Mouse (Mus musculus) hindbrain, postnatal 0 days (tissue): ENCODE measurements around the gene Serp1. TPM values are rescaled to one million over a fixed set of nuclear protein-coding genes. Genes with fewer than 3 reads are reported as not detected.

ENCODE experiments used
- ATAC-seq: fragments of 200-750 bp; cut with Nextera tagmentation; 2 replicates; pipeline ENCODE4 v1.8.0; 2017; ENCODE audit warnings: mild to moderate bottlenecking, moderate TSS enrichment, moderate library complexity
- DNase-seq: peaks from one replicate; pipeline ENCODE4 v3.0.0-alpha.2; 2015; ENCODE audit warnings: low spot score
- H3K27ac ChIP-seq: fragments of 300-500 bp; sonication (generic); 2 replicates; pipeline ENCODE4 v1.5.1; 2014; ENCODE audit warnings: mild to moderate bottlenecking
- H3K27me3 ChIP-seq: fragments of 300-500 bp; sonication (generic); 2 replicates; pipeline ENCODE4 v1.6.1; 2014; ENCODE audit warnings: low read length, mixed read lengths; ENCODE audit not compliant: insufficient read depth
- H3K36me3 ChIP-seq: fragments of 300-500 bp; sonication (generic); 2 replicates; pipeline ENCODE4 v1.6.1; 2014; ENCODE audit warnings: low read length, mixed read lengths; ENCODE audit not compliant: insufficient read depth
- H3K4me1 ChIP-seq: fragments of 300-500 bp; sonication (generic); 2 replicates; pipeline ENCODE4 v1.6.1; 2014; ENCODE audit warnings: antibody characterized with exemption, low read length, mixed read lengths; ENCODE audit not compliant: insufficient read depth
- H3K4me2 ChIP-seq: fragments of 300-500 bp; sonication (generic); 2 replicates; pipeline ENCODE4 v1.6.1; 2014; ENCODE audit warnings: low read depth, mild to moderate bottlenecking, low read length, moderate library complexity, mixed read lengths
- H3K4me3 ChIP-seq: fragments of 300-500 bp; sonication (generic); 2 replicates; pipeline ENCODE4 v1.5.1; 2014; ENCODE audit warnings: low read length
- H3K9ac ChIP-seq: fragments of 300-500 bp; sonication (generic); replicated peaks from 2 replicates; pipeline ENCODE4 v1.6.1; 2014; ENCODE audit warnings: mild to moderate bottlenecking, low read length, moderate library complexity, mixed read lengths
- H3K9me3 ChIP-seq: fragments of 300-500 bp; sonication (generic); 2 replicates; pipeline ENCODE4 v1.6.1; 2016; ENCODE audit warnings: low read length, mixed read lengths
- CTCF ChIP-seq: IDR thresholded peaks from 2 replicates; pipeline ENCODE4 v1.5.1; 2016; ENCODE audit warnings: antibody characterized with exemption, control low read depth, low read depth
- WGBS: fragments of 180-500 bp; shearing (Covaris S2); extraction: QIAGEN DNeasy Blood & Tissue Kit; methylation state at CpG from one replicate; pipeline ENCODE4 v1.1.7; 2014; 5-methylcytosine and 5-hydroxymethylcytosine counted together
- polyA plus RNA-seq: library from polyadenylated mRNA; unstranded; fragments of >200 nt; fragmentation: Nextera tagmentation; extraction: Ambion mirVana; gene quantifications from 2 replicates; pipeline ENCODE4 v1.2.1, GENCODE M21; 2015
- total RNA-seq: library from RNA; depleted of rRNA; stranded (reverse); fragments of >200 nt; gene quantifications from 2 replicates; pipeline ENCODE4 v1.2.3, GENCODE M21; 2014; rRNA removed

Gene Serp1
- total RNA-seq, result 49.9 and 58.7 TPM in 2 replicates
- polyA plus RNA-seq, result 63.1 and 63.2 TPM in 2 replicates

GRCm38 (mm10) chr3:58525652-58526407, at the start of gene Serp1, which contains the start of gene Eif2a:
TSS of gene Serp1 (minus strand) at chr3:58525892.
TSS of gene Eif2a (plus strand) at chr3:58525821.
- Histone ChIP-seq H3K27ac (peak within 1 kb of the TSS; percentile 97), H3K4me3 (peak within 1 kb of the TSS; percentile 95), H3K27me3 (no peaks in the 10 kb centered on the region), H3K9me3 (no peaks in the 10 kb centered on the region), H3K36me3 (0 out of 2 replicates have a peak, but pooled peaks cover 4% of the 10 kb centered on the region), H3K4me2 (peak within 1 kb of the TSS; percentile 76), H3K9ac (peak within 1 kb of the TSS; percentile 97), H3K4me1 (peaks cover 7% of the 10 kb centered on the region)
- DNase-seq (peak; percentile 99), ATAC-seq (peak; percentile 99)
- under 1% methylated on average over 57 of the region's 57 CpGs for WGBS
- no peak for TF ChIP-seq CTCF

DNA sequence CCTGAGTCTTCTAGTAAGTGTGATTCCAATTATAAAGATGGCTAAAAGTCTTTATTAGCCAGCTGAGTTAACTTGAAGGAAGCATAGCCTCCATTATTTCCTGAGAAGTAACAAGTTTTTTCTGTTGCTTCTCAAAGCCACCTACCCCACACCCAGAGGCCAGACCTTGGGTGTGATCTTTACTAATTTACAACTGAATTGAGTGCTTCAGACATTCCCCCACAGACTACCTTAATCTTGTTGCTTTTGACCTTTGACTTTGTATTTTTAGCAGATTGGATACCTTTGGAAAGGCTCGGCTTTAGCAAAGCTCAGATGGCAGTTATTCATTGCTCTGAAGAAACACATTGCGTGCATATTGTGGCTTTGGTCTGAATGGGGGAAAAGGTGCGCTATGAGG, 45.1 kb upstream of the Serp1 start:
- Histone ChIP-seq H3K4me2 (no peak overlapping the region), H3K27me3 (no peaks in the 10 kb centered on the region), H3K27ac (no peak overlapping the region), H3K4me1 (no peaks in the 10 kb centered on the region), H3K9me3 (no peaks in the 10 kb centered on the region), H3K36me3 (no peaks in the 10 kb centered on the region), H3K4me3 (no peak overlapping the region), H3K9ac (no peak overlapping the region)
- 94% methylated on average over 3 of the region's 3 CpGs for WGBS
- no peak for ATAC-seq
- TF ChIP-seq CTCF, result no peak
- DNase-seq, result no peak

GRCm38 (mm10) chr3:58561437-58561836, 35.7 kb upstream of the Serp1 start:
- H3K36me3 ChIP-seq, result peaks cover 12% of the 10 kb centered on the region
- no peak for TF ChIP-seq CTCF
- H3K9me3 ChIP-seq, result no peaks in the 10 kb centered on the region
- H3K27ac ChIP-seq, result no peak overlapping the region
- no peaks in the 10 kb centered on the region for H3K27me3 ChIP-seq
- DNase-seq (no peak), ATAC-seq (no peak)
- H3K9ac ChIP-seq, result no peak overlapping the region
- no peaks in the 10 kb centered on the region for H3K4me1 ChIP-seq
- no peak overlapping the region for H3K4me3 ChIP-seq
- H3K4me2 ChIP-seq, result no peak overlapping the region
- 24% methylated on average over 2 of the region's 2 CpGs for WGBS

DNA sequence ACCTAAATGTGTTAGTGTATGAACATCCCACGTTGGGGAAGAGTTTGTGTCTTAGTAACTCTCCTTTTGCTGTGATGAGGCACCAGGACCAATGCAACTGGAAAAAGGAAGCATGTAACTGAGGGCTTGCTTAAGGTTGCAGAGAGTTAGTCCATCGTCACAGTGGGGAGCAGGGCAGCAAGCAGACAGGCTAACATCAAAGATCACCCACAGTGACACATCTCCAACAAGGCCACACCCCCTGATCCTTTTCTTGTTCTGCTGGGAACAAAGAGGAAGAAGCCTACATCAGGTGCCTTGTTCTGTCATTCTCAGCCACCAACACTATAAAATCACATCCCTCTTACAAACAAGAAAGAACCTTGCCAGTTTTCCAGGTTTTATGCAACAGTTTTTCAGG, 34.2 kb upstream of the Serp1 start:
- H3K27me3 ChIP-seq, result no peaks in the 10 kb centered on the region
- ATAC-seq, result no peak
- no peak overlapping the region for H3K4me2 ChIP-seq
- no peaks in the 10 kb centered on the region for H3K4me1 ChIP-seq
- H3K36me3 ChIP-seq, result peaks cover 26% of the 10 kb centered on the region
- no peak overlapping the region for H3K27ac ChIP-seq
- no peaks in the 10 kb centered on the region for H3K9me3 ChIP-seq
- TF ChIP-seq CTCF, result no peak
- no peak for DNase-seq
- WGBS, result 39% methylated on average over 2 of the region's 2 CpGs
- H3K4me3 ChIP-seq, result no peak overlapping the region
- H3K9ac ChIP-seq, result no peak overlapping the region

DNA sequence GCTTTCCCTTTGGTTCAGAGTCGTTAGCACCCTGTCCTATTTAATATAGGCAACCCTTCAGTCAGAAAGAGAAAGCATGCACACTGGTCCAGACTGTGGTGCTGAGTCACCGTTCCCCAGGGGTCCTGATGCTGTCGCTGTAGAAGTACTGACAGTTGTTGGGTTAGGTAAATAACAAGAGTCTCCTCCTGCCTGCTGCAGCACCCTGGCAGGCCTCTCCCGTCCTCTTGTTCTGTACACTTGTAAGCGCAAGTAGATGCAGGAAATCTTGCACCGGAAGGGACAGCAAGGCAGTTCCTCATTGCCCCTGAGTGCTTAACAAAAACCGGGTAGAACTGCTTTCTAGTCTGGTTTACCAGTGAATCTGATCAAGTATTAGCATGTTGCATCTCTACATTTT, 31.0 kb upstream of the Serp1 start:
- no peak overlapping the region for H3K27ac ChIP-seq
- DNase-seq, result no peak
- TF ChIP-seq CTCF, result no peak
- H3K4me3 ChIP-seq, result no peak overlapping the region
- H3K4me1 ChIP-seq, result no peaks in the 10 kb centered on the region
- H3K27me3 ChIP-seq, result no peaks in the 10 kb centered on the region
- 79% methylated on average over 7 of the region's 7 CpGs for WGBS
- H3K9ac ChIP-seq, result no peak overlapping the region
- H3K9me3 ChIP-seq, result no peaks in the 10 kb centered on the region
- ATAC-seq, result no peak
- H3K36me3 ChIP-seq, result peaks cover 34% of the 10 kb centered on the region
- no peak overlapping the region for H3K4me2 ChIP-seq

GRCm38 (mm10) chr3:58552001-58552811, 26.5 kb upstream of the Serp1 start:
- ATAC-seq (no peak), DNase-seq (no peak)
- 89% methylated on average over 1 of the region's 1 CpGs for WGBS
- Histone ChIP-seq H3K36me3 (peaks cover 37% of the 10 kb centered on the region), H3K4me1 (no peaks in the 10 kb centered on the region), H3K9me3 (no peaks in the 10 kb centered on the region), H3K9ac (no peak overlapping the region), H3K27ac (no peak overlapping the region), H3K27me3 (no peaks in the 10 kb centered on the region), H3K4me3 (no peak overlapping the region), H3K4me2 (no peak overlapping the region)
- no peak for TF ChIP-seq CTCF
